Mouse (Mus musculus) limb, embryonic 11.5 days (tissue): ENCODE data around the gene Calr4. TPM values are rescaled to one million over a fixed set of nuclear protein-coding genes. Genes with fewer than 3 reads are reported as not detected.

Source experiments
- ATAC-seq: fragments of 200-750 bp; cut with Nextera tagmentation; 2 replicates; pipeline ENCODE4 v1.8.0; 2017; ENCODE audit warnings: low read depth; ENCODE audit not compliant: insufficient number of reproducible peaks, low FRiP score, low TSS enrichment
- DNase-seq: peaks from one replicate; pipeline ENCODE4 v3.0.0-alpha.2; 2015; ENCODE audit warnings: low spot score
- H3K27ac ChIP-seq: fragments of 300-500 bp; sonication (generic); replicated peaks from 2 replicates; pipeline ENCODE4 v1.5.1; 2014; ENCODE audit warnings: low read depth, mild to moderate bottlenecking, low read length
- H3K27me3 ChIP-seq: fragments of 300-500 bp; sonication (generic); 2 replicates; pipeline ENCODE4 v1.6.1; 2014; ENCODE audit warnings: mild to moderate bottlenecking, low read length, mixed read lengths; ENCODE audit not compliant: control insufficient read depth, insufficient read depth
- H3K36me3 ChIP-seq: fragments of 300-500 bp; sonication (generic); 2 replicates; pipeline ENCODE4 v1.6.1; 2014; ENCODE audit warnings: mild to moderate bottlenecking, low read length, moderate library complexity, mixed read lengths; ENCODE audit not compliant: control insufficient read depth, insufficient read depth
- H3K4me1 ChIP-seq: fragments of 300-500 bp; sonication (generic); 2 replicates; pipeline ENCODE4 v1.6.1; 2014; ENCODE audit warnings: low read length, mixed read lengths; ENCODE audit not compliant: control insufficient read depth, insufficient read depth
- H3K4me2 ChIP-seq: fragments of 300-500 bp; sonication (generic); 2 replicates; pipeline ENCODE4 v1.6.1; 2014; ENCODE audit warnings: low read depth, mild to moderate bottlenecking, moderate library complexity; ENCODE audit not compliant: severe bottlenecking
- H3K4me3 ChIP-seq: fragments of 300-500 bp; sonication (generic); 2 replicates; pipeline ENCODE4 v1.5.1; 2014; ENCODE audit warnings: low read depth, low read length
- H3K9ac ChIP-seq: fragments of 300-500 bp; sonication (generic); 2 replicates; pipeline ENCODE4 v1.6.1; 2014; ENCODE audit warnings: mild to moderate bottlenecking, low read length
- H3K9me3 ChIP-seq: fragments of 300-500 bp; sonication (generic); 2 replicates; pipeline ENCODE4 v1.6.1; 2016; ENCODE audit warnings: low read length; ENCODE audit not compliant: control insufficient read depth
- WGBS: fragments of 180-500 bp; shearing (Covaris S2); extraction: QIAGEN DNeasy Blood & Tissue Kit; methylation state at CpG from one replicate; pipeline ENCODE4 v1.1.7; 2014; 5-methylcytosine and 5-hydroxymethylcytosine counted together
- polyA plus RNA-seq: library from polyadenylated mRNA; unstranded; fragments of >200 nt; fragmentation: Nextera tagmentation; extraction: Ambion mirVana; gene quantifications from 2 replicates; pipeline ENCODE4 v1.2.1, GENCODE M21; 2014

Gene Calr4
- polyA plus RNA-seq, 1 experiment from 2014 or later = not detected

DNA sequence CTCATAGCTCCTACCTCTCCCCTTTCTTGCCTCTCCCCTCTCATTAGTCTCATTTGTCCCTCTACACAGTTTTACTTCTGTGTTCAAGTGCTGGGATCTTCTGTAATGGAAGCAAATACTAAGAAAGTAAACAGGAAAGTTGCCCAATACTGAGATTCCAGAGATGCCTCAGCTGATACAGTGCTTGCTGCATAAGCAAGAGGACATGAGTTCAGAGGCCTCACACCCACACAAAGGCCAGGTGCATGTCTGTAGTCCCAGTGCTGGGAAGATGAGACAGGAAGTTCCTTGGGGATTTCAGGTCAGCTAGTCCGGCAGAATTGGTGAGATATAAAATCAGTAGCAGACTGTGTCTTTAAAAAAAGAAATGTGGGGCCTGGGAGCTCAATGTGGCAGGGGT, 29.9 kb upstream of the Calr4 start:
- Histone ChIP-seq H3K4me2 (no peak overlapping the region), H3K36me3 (no peaks in the 10 kb centered on the region), H3K27me3 (no peaks in the 10 kb centered on the region), H3K9ac (no peak overlapping the region), H3K27ac (no peak overlapping the region), H3K9me3 (no peaks in the 10 kb centered on the region), H3K4me3 (no peak overlapping the region), H3K4me1 (0 out of 2 replicates have a peak, but pooled peaks cover 2% of the 10 kb centered on the region)
- WGBS = 65% methylated on average over 1 of the region's 1 CpGs
- no peak for ATAC-seq
- no peak for DNase-seq

DNA sequence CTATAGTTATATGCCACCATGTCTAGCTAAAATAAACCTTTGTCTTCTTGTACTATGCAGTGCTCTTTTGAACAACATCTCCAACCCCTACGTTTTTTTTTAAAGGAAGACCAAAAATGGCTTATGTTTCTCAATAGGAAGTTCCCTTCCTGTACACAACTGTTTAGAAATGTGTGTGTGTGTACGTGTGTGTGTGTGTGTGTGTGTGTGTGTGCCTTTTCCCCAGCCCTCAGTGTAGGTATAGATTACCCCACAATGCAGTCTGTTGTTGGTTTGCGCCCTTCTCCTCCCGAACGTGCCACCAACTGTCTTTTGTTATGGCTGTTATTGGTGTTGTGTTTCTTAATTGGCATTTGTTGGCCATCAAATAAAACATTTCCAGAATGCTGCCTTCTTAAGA, 26.8 kb upstream of the Calr4 start:
- WGBS = 83% methylated on average over 5 of the region's 5 CpGs
- ATAC-seq = no peak
- no peak overlapping the region for H3K9ac ChIP-seq
- no peaks in the 10 kb centered on the region for H3K4me1 ChIP-seq
- no peak overlapping the region for H3K4me2 ChIP-seq
- H3K27ac ChIP-seq = no peak overlapping the region
- H3K27me3 ChIP-seq = no peaks in the 10 kb centered on the region
- H3K4me3 ChIP-seq = no peak overlapping the region
- no peaks in the 10 kb centered on the region for H3K9me3 ChIP-seq
- H3K36me3 ChIP-seq = no peaks in the 10 kb centered on the region
- DNase-seq = no peak

DNA sequence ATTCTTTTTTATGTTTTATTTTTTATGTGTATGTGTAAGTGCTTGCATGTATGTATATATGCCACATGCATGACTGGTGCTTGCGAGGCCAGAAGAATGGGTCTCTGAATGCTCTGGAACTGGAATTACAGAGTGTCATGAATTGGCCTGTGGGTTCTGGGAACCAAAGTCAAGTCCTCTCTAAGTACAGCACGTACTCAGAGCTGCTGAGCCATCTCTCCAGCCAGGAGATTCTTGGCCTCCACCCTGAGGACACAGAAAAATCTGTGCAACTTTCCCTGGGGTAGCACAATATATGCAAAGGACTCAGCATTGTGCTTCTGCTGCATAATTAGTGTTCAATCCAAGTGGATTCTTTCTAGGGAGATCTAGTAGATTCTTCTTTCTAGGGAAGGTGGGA, 24.0 kb upstream of the Calr4 start:
- Histone ChIP-seq H3K9me3 (no peaks in the 10 kb centered on the region), H3K4me1 (no peaks in the 10 kb centered on the region), H3K4me2 (no peak overlapping the region), H3K9ac (no peak overlapping the region), H3K27me3 (no peaks in the 10 kb centered on the region), H3K4me3 (no peak overlapping the region), H3K27ac (no peak overlapping the region), H3K36me3 (no peaks in the 10 kb centered on the region)
- 92% methylated on average over 2 of the region's 2 CpGs for WGBS
- DNase-seq (no peak), ATAC-seq (no peak)

DNA sequence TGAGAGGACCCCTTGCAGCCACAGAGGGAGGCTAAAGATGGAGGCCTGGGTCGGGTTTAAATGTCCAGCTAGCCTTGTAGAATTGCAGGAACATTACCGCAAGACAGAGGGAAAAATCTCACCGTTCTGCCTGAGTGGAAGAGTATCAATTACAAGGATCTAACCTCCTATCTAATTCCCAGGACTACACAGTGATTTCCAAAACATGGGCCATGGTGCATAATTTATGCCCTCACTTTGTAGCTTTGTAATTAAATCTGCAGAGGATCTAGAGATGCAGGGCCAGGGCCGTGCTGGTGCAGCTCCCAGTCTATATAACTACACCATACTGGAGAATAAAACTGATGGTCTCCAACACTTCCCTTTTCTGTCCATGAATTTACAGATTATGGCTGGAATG, 23.4 kb upstream of the Calr4 start:
- H3K4me1 ChIP-seq = no peaks in the 10 kb centered on the region
- DNase-seq = no peak
- 64% methylated on average over 4 of the region's 4 CpGs for WGBS
- H3K27ac ChIP-seq = no peak overlapping the region
- H3K4me3 ChIP-seq = no peak overlapping the region
- no peaks in the 10 kb centered on the region for H3K27me3 ChIP-seq
- H3K9ac ChIP-seq = no peak overlapping the region
- ATAC-seq = no peak
- H3K36me3 ChIP-seq = no peaks in the 10 kb centered on the region
- no peak overlapping the region for H3K4me2 ChIP-seq
- H3K9me3 ChIP-seq = no peaks in the 10 kb centered on the region

DNA sequence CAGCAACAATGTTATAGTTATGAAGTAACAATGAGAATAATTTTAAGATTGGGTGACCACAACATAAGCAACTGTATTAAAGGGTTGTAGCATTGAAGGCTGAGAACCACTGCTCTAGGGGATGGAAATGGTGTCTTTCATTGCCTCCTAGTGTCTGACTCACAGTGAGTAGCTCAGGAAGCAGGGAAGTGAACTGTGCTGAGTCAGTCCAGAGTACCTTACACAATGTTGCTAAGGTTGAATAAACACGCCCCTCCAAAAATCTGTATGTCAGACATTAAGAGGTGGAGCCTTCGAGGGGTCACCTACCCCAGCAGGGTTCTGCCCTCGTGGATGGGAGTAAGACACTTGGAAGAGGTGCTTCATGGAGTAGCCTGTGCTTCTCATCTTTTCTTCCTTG, 20.3 kb upstream of the Calr4 start:
- Histone ChIP-seq H3K4me3 (no peak overlapping the region), H3K9me3 (no peaks in the 10 kb centered on the region), H3K4me1 (no peaks in the 10 kb centered on the region), H3K36me3 (no peaks in the 10 kb centered on the region), H3K27ac (no peak overlapping the region), H3K27me3 (no peaks in the 10 kb centered on the region), H3K9ac (no peak overlapping the region), H3K4me2 (no peak overlapping the region)
- ATAC-seq = no peak
- 78% methylated on average over 3 of the region's 3 CpGs for WGBS
- no peak for DNase-seq

DNA sequence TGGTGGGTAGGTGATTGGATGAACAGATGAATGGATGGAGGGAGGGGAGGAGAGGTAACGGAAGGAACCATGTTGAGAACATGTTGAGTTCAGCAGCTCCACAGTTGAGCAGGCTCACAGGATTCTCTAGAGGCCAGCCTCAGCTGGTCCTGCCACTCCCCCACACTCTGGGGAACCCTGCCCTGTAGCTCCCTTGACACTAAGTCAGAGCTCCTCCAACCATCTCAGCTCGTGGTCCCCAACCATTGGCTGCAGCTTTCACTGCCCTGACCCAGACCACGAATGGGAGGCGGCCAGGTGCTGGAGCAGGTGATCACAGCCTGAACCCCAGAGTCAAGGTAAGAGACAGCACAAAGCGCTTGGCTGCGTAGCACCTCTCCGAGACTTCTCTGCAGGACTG, 16.3 kb upstream of the Calr4 start:
- Histone ChIP-seq H3K27ac (no peak overlapping the region), H3K36me3 (no peaks in the 10 kb centered on the region), H3K9ac (no peak overlapping the region), H3K9me3 (no peaks in the 10 kb centered on the region), H3K27me3 (no peaks in the 10 kb centered on the region), H3K4me3 (no peak overlapping the region), H3K4me2 (no peak overlapping the region), H3K4me1 (no peaks in the 10 kb centered on the region)
- WGBS = 71% methylated on average over 7 of the region's 7 CpGs
- DNase-seq (no peak), ATAC-seq (no peak)

DNA sequence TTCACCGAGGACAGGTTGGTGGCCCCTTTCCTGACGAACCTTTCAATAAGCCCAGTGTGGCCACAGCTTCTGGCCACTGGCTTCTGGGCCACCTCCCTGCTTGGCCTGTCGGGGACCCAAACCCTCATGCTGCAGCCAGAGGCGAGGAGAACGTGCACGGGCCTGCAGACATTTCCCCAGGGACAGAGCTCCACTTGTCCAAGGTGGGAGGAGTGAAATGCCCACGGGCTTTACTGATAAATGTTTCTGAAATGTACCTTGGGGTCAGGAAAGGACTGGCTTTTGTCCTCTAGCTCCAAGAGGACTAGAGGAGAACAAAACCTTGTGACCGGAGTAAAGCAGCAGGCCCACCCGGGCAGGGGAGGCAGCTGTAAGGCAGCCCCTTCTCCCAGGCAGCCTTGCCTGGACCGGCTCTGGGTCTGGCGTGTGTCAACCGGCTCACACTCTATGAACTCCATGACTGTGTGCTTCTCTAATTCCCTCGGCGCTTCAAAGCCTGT, 13.8 kb upstream of the Calr4 start:
- DNase-seq (no peak), ATAC-seq (no peak)
- H3K4me3 ChIP-seq = no peak overlapping the region
- H3K9me3 ChIP-seq = no peaks in the 10 kb centered on the region
- no peak overlapping the region for H3K27ac ChIP-seq
- H3K4me1 ChIP-seq = no peaks in the 10 kb centered on the region
- H3K4me2 ChIP-seq = no peak overlapping the region
- no peak overlapping the region for H3K9ac ChIP-seq
- H3K27me3 ChIP-seq = no peaks in the 10 kb centered on the region
- WGBS = 70% methylated on average over 14 of the region's 14 CpGs
- no peaks in the 10 kb centered on the region for H3K36me3 ChIP-seq

DNA sequence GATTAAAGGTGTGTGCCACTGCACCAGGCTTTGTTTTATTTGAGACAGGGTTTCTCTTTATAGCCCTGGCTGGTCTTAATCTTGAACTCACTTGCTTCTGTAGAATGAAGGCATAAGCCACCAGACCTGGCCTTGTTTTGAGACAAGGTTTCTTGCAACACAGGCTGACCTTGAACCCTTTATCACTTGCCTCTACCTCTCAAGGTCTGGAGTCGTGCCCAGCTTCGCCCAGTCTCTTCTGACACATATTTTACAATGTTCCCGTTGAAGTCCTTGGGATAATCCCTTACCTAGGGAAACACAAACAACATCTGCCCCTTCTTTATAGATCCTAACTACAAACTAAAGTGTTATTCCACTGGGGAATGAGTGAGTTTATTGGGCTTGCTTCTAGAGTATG, 12.3 kb upstream of the Calr4 start:
- H3K9ac ChIP-seq = no peak overlapping the region
- H3K27ac ChIP-seq = no peak overlapping the region
- no peaks in the 10 kb centered on the region for H3K27me3 ChIP-seq
- no peak for ATAC-seq
- no peak overlapping the region for H3K4me2 ChIP-seq
- DNase-seq = no peak
- no peaks in the 10 kb centered on the region for H3K9me3 ChIP-seq
- WGBS = 77% methylated on average over 3 of the region's 3 CpGs
- H3K4me3 ChIP-seq = no peak overlapping the region
- no peaks in the 10 kb centered on the region for H3K4me1 ChIP-seq
- H3K36me3 ChIP-seq = no peaks in the 10 kb centered on the region

DNA sequence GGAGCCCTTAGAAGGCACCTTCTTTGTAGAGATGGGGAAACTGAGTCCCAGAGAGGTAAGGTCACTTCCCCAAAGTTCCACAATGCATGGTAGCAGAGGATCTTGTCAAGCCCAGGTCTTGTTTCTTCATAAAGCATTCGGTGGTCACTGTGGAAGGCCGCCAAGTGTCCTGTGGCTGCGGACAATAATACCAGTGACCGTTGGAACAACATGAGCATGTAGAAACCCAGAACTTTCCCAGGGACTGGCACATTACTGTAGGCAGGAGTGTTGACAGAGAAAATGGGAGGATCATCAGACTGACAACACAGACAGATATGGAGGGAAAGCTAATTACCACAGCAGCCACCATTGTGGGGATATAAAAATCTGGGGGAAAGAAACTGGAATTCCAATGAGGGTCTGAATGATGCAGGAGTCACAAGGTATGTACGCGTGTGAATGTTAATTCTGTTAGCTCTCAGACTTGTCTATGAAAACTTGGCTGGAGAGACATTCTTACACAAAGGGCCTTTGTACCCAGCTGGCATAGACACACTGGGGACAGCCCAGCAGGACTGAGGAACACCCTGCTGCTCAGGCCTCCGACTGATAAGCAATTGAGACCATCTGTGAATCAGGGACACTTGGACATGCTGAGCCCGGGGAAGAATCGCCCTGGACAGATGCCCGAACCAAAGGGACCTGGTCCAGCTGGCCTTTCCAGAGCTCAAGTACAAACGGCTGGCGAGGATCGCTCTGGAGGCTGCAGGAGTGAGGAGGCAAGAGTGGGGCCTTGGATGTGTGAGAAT, 9.3 kb upstream of the Calr4 start:
- DNase-seq (no peak), ATAC-seq (no peak)
- Histone ChIP-seq H3K9ac (no peak overlapping the region), H3K4me1 (no peaks in the 10 kb centered on the region), H3K27me3 (no peaks in the 10 kb centered on the region), H3K27ac (no peak overlapping the region), H3K4me2 (no peak overlapping the region), H3K9me3 (no peaks in the 10 kb centered on the region), H3K4me3 (no peak overlapping the region), H3K36me3 (no peaks in the 10 kb centered on the region)
- WGBS = 74% methylated on average over 13 of the region's 13 CpGs
